Comparison of ENCODE assay signal across 15 mouse cellular contexts in genomic region chr13:97121341-97121740, GRCm38 (mm10). TPM values are rescaled to one million over a fixed set of nuclear protein-coding genes. Genes with fewer than 3 reads are reported as not detected.
"Had no signal": no experiment of that assay in that cellular context is flagged by ENCODE, and none has a peak within 500 bp of the region (broad histone marks: within the 10 kb centered on the region; RNA-seq: fewer than 3 reads in every experiment).

No protein-coding gene starts in this region.

- DNase-seq: retina, postnatal 1 day; right cerebral cortex, adult 18-20 months; right cerebral cortex, postnatal 14 days; right cerebral cortex, postnatal 25 days; right cerebral cortex, postnatal 4 days; spleen, adult 18-20 months; thymus, adult 18-20 months; thymus, adult 2 months; thymus, postnatal 14 days; thymus, postnatal 25 days; thymus, postnatal 36 days; thymus, postnatal 4 days had no signal

RNA-seq across cellular contexts. Expression of gene Gm6169, which starts 22.3 kb away (rescaled TPM):
- polyA plus RNA-seq: testis, adult 2 months had no signal

RNA-seq across cellular contexts. Expression of gene Fam169a, which starts 54.3 kb away (rescaled TPM):
- polyA plus RNA-seq: small intestine, adult 2 months; spleen, adult 2 months had no signal
